Mouse (Mus musculus) kidney, embryonic 14.5 days (tissue): ENCODE data around the gene Slc5a11. TPM values are rescaled to one million over a fixed set of nuclear protein-coding genes. Genes with fewer than 3 reads are reported as not detected.
A peak's percentile ranks its signal among the peaks of the same experiment; 100 is the strongest.

Experiments used
- ATAC-seq: fragments of 200-750 bp; cut with Nextera tagmentation; 2 replicates; pipeline ENCODE4 v1.8.0; 2017; ENCODE audit warnings: moderate number of reproducible peaks, mild to moderate bottlenecking, moderate TSS enrichment, moderate library complexity; ENCODE audit not compliant: low FRiP score, low TSS enrichment
- H3K27ac ChIP-seq: fragments of 300-500 bp; sonication (generic); 2 replicates; pipeline ENCODE4 v1.5.1; 2014; ENCODE audit warnings: low read depth, mild to moderate bottlenecking, low read length, moderate library complexity, mixed read lengths
- H3K27me3 ChIP-seq: fragments of 300-500 bp; sonication (generic); 2 replicates; pipeline ENCODE4 v1.6.1; 2014; ENCODE audit warnings: mild to moderate bottlenecking, low read length; ENCODE audit not compliant: control insufficient read depth, insufficient read depth
- H3K36me3 ChIP-seq: fragments of 300-500 bp; sonication (generic); 2 replicates; pipeline ENCODE4 v1.6.1; 2014; ENCODE audit warnings: low read length, mixed read lengths; ENCODE audit not compliant: control insufficient read depth, insufficient read depth
- H3K4me1 ChIP-seq: fragments of 300-500 bp; sonication (generic); 2 replicates; pipeline ENCODE4 v1.6.1; 2014; ENCODE audit warnings: low read length, mixed read lengths; ENCODE audit not compliant: control insufficient read depth, insufficient read depth
- H3K4me2 ChIP-seq: fragments of 300-500 bp; sonication (generic); replicated peaks from 2 replicates; pipeline ENCODE4 v1.6.1; 2014; ENCODE audit warnings: low read depth, mild to moderate bottlenecking, low read length
- H3K4me3 ChIP-seq: fragments of 300-500 bp; sonication (generic); 2 replicates; pipeline ENCODE4 v1.5.1; 2014; ENCODE audit warnings: mild to moderate bottlenecking, low read length
- H3K9ac ChIP-seq: fragments of 300-500 bp; sonication (generic); 2 replicates; pipeline ENCODE4 v1.6.1; 2014; ENCODE audit warnings: low read depth, mild to moderate bottlenecking, low read length, moderate library complexity
- H3K9me3 ChIP-seq: fragments of 300-500 bp; sonication (generic); 2 replicates; pipeline ENCODE4 v1.6.1; 2016; ENCODE audit warnings: low read length; ENCODE audit not compliant: control insufficient read depth
- WGBS: fragments of 180-500 bp; shearing (Covaris S2); extraction: QIAGEN DNeasy Blood & Tissue Kit; methylation state at CpG from one replicate; pipeline ENCODE4 v1.1.7; 2014; 5-methylcytosine and 5-hydroxymethylcytosine counted together
- polyA plus RNA-seq: library from polyadenylated mRNA; unstranded; fragments of >200 nt; fragmentation: Nextera tagmentation; extraction: Ambion mirVana; gene quantifications from 2 replicates; pipeline ENCODE4 v1.2.1, GENCODE M21; 2014

The Slc5a11 gene
- polyA plus RNA-seq, 1 experiment from 2014 or later, result 1.9 TPM

GRCm38 (mm10) chr7:123219781-123220632 lies 5.4 kb downstream of the Slc5a11 start:
- Histone ChIP-seq H3K4me2 (no peak overlapping the region), H3K9ac (no peak overlapping the region), H3K4me3 (no peak overlapping the region), H3K27me3 (no peaks in the 10 kb centered on the region), H3K9me3 (no peaks in the 10 kb centered on the region), H3K4me1 (peaks cover 5% of the 10 kb centered on the region; the same call in 1 of the 2 replicates), H3K36me3 (no peaks in the 10 kb centered on the region), H3K27ac (peak overlapping the region; percentile 32; the same call in 1 of the 2 replicates)
- peak; percentile 85 for ATAC-seq
- 53% methylated on average over 13 of the region's 13 CpGs for WGBS

GRCm38 (mm10) chr7:123220633-123220942 lies 6.0 kb downstream of the Slc5a11 start:
- ATAC-seq, result peak; percentile 12; the same call in 1 of the 2 replicates
- 34% methylated on average over 2 of the region's 2 CpGs for WGBS

GRCm38 (mm10) chr7:123224076-123224475 lies 9.5 kb downstream of the Slc5a11 start:
- Histone ChIP-seq H3K27ac (no peak overlapping the region), H3K4me3 (no peak overlapping the region), H3K9ac (no peak overlapping the region), H3K4me1 (peaks cover 5% of the 10 kb centered on the region; the same call in 1 of the 2 replicates), H3K9me3 (no peaks in the 10 kb centered on the region), H3K36me3 (no peaks in the 10 kb centered on the region), H3K27me3 (no peaks in the 10 kb centered on the region), H3K4me2 (no peak overlapping the region)
- 62% methylated on average over 9 of the region's 9 CpGs for WGBS
- ATAC-seq, result no peak

More at GRCm38 (mm10) chr7:123220633-123220942, 6.0 kb downstream of the Slc5a11 start:
- Histone ChIP-seq H3K27me3 (no peaks in the 10 kb centered on the region), H3K9ac (no peak overlapping the region), H3K4me1 (peaks cover 5% of the 10 kb centered on the region; the same call in 1 of the 2 replicates), H3K27ac (0 out of 2 replicates have a peak overlapping the region, but pooled peaks have one; percentile 32), H3K4me3 (no peak overlapping the region), H3K36me3 (no peaks in the 10 kb centered on the region), H3K9me3 (no peaks in the 10 kb centered on the region), H3K4me2 (no peak overlapping the region)

- no peak overlapping the region for H3K27ac ChIP-seq
- no peak for ATAC-seq
- H3K36me3 ChIP-seq, result no peaks in the 10 kb centered on the region
- 80% methylated on average over 4 of the region's 4 CpGs for WGBS
- H3K4me2 ChIP-seq, result no peak overlapping the region
- H3K4me1 ChIP-seq, result peaks cover under 1% of the 10 kb centered on the region; the same call in 1 of the 2 replicates
- no peaks in the 10 kb centered on the region for H3K27me3 ChIP-seq
- no peak overlapping the region for H3K9ac ChIP-seq
- no peaks in the 10 kb centered on the region for H3K9me3 ChIP-seq
- no peak overlapping the region for H3K4me3 ChIP-seq
Measured at GRCm38 (mm10) chr7:123225159-123225558, 10.6 kb downstream of the Slc5a11 start.

GRCm38 (mm10) chr7:123235449-123235848 lies 20.9 kb downstream of the Slc5a11 start:
- 24% methylated on average over 4 of the region's 4 CpGs for WGBS

GRCm38 (mm10) chr7:123238621-123239020 lies 24.0 kb downstream of the Slc5a11 start:
- no peaks in the 10 kb centered on the region for H3K4me1 ChIP-seq
- no peak for ATAC-seq
- H3K4me2 ChIP-seq, result no peak overlapping the region
- no peaks in the 10 kb centered on the region for H3K9me3 ChIP-seq
- no peak overlapping the region for H3K27ac ChIP-seq
- no peak overlapping the region for H3K9ac ChIP-seq
- H3K4me3 ChIP-seq, result no peak overlapping the region
- H3K27me3 ChIP-seq, result no peaks in the 10 kb centered on the region
- no peaks in the 10 kb centered on the region for H3K36me3 ChIP-seq
- WGBS, result 83% methylated on average over 4 of the region's 4 CpGs

More at GRCm38 (mm10) chr7:123235449-123235848, 20.9 kb downstream of the Slc5a11 start:
- no peak overlapping the region for H3K27ac ChIP-seq
- H3K9me3 ChIP-seq, result no peaks in the 10 kb centered on the region
- H3K36me3 ChIP-seq, result no peaks in the 10 kb centered on the region
- H3K27me3 ChIP-seq, result no peaks in the 10 kb centered on the region
- ATAC-seq, result no peak
- no peak overlapping the region for H3K9ac ChIP-seq
- H3K4me1 ChIP-seq, result no peaks in the 10 kb centered on the region
- H3K4me2 ChIP-seq, result no peak overlapping the region
- H3K4me3 ChIP-seq, result no peak overlapping the region

GRCm38 (mm10) chr7:123240064-123240463 lies 25.5 kb downstream of the Slc5a11 start:
- H3K9me3 ChIP-seq, result no peaks in the 10 kb centered on the region
- ATAC-seq, result no peak
- no peaks in the 10 kb centered on the region for H3K36me3 ChIP-seq
- H3K27me3 ChIP-seq, result no peaks in the 10 kb centered on the region
- no peak overlapping the region for H3K9ac ChIP-seq
- H3K4me1 ChIP-seq, result no peaks in the 10 kb centered on the region
- no peak overlapping the region for H3K4me3 ChIP-seq
- 73% methylated on average over 6 of the region's 6 CpGs for WGBS
- no peak overlapping the region for H3K4me2 ChIP-seq
- H3K27ac ChIP-seq, result no peak overlapping the region

GRCm38 (mm10) chr7:123242241-123242640 lies 27.7 kb downstream of the Slc5a11 start:
- Histone ChIP-seq H3K9me3 (no peaks in the 10 kb centered on the region), H3K4me3 (no peak overlapping the region), H3K4me1 (no peaks in the 10 kb centered on the region), H3K36me3 (no peaks in the 10 kb centered on the region), H3K27ac (no peak overlapping the region), H3K4me2 (no peak overlapping the region), H3K27me3 (no peaks in the 10 kb centered on the region), H3K9ac (no peak overlapping the region)
- no peak for ATAC-seq
- WGBS, result 84% methylated on average over 7 of the region's 7 CpGs

GRCm38 (mm10) chr7:123244833-123245232 lies 30.3 kb downstream of the Slc5a11 start:
- H3K27me3 ChIP-seq, result no peaks in the 10 kb centered on the region
- no peak overlapping the region for H3K4me3 ChIP-seq
- no peaks in the 10 kb centered on the region for H3K4me1 ChIP-seq
- WGBS, result 86% methylated on average over 1 of the region's 1 CpGs
- H3K9me3 ChIP-seq, result no peaks in the 10 kb centered on the region
- no peak for ATAC-seq
- H3K4me2 ChIP-seq, result no peak overlapping the region
- H3K27ac ChIP-seq, result no peak overlapping the region
- H3K9ac ChIP-seq, result no peak overlapping the region
- no peaks in the 10 kb centered on the region for H3K36me3 ChIP-seq
